Mouse (Mus musculus) erythroblast, embryonic 14.5 days (primary cell): ENCODE data around the gene Cbarp.

Source experiments
- GATA1 ChIP-seq: IDR thresholded peaks from 2 replicates; pipeline ENCODE4 v1.6.1; 2012; ENCODE audit warnings: low read length, inconsistent platforms, mixed read lengths
- TAL1 ChIP-seq: IDR thresholded peaks from 3 replicates; pipeline ENCODE4 v1.6.1; 2012; ENCODE audit warnings: low read length, inconsistent platforms, mixed read lengths

DNA sequence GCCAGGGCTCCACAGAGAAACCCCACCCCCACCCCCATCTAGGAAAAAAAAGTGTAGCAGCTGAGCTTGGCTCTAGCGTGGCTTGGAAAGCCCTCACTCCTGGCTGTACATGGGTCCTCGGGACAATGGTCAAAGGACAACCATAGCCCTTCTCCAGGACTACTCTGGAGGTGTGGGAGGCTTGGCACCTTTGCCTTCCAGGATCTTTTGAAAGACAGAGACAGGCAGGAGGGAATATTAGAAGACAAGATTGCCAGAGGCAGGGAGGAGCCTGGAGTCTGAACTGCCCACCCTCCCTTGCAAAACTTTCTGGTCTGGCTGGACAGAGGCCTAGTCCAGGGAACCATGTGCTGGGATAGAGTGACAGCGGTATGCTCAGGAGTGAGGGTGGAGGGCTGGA is 46.0 kb downstream of the Cbarp start:
- TF ChIP-seq GATA1 = no peak
- no peak for TF ChIP-seq TAL1
